Mouse (Mus musculus) left cerebral cortex, adult 2 months (tissue): ENCODE data around the gene Bpifb6. TPM values are rescaled to one million over a fixed set of nuclear protein-coding genes. Genes with fewer than 3 reads are reported as not detected.

Experiments used
- DNase-seq, 2 experiments: peaks; one replicate each; pipeline ENCODE4 v3.0.0; 2021 to 2022; ENCODE audit warnings: low spot score in 2 of 2, mixed read lengths in 1 of 2; ENCODE audit errors: extremely low spot score in 1 of 2
- H3K27ac ChIP-seq: fragments of 200-600 bp; 2 replicates; pipeline ENCODE4 v1.8.1; 2022
- H3K4me3 ChIP-seq: fragments of 200-600 bp; 2 replicates; pipeline ENCODE4 v1.8.1; 2022
- CTCF ChIP-seq: fragments of 200-600 bp; IDR thresholded peaks from 2 replicates; pipeline ENCODE4 v1.8.1; 2022; ENCODE audit warnings: antibody characterized with exemption, mild to moderate bottlenecking, moderate library complexity
- intact Hi-C: fragments of 180-260 bp; cut with DNase I; formaldehyde crosslinking; loops from one replicate; pipeline ENCODE4 v1.15.1; 2025
- long read RNA-seq, 2 experiments: library from polyadenylated mRNA; stranded (forward); transcript quantifications; one replicate each; pipeline ENCODE4 v2.0.0; 2021; ENCODE audit warnings: borderline mapping rate in 2 of 2
- total RNA-seq, 2 experiments: library from RNA; stranded (reverse); gene quantifications; 2 replicates each; pipeline ENCODE4 v1.2.3; 2021

The Bpifb6 gene
- not detected for total RNA-seq
- long read RNA-seq, experiment 1: 0 reads
- long read RNA-seq, experiment 2: 0 reads

DNA sequence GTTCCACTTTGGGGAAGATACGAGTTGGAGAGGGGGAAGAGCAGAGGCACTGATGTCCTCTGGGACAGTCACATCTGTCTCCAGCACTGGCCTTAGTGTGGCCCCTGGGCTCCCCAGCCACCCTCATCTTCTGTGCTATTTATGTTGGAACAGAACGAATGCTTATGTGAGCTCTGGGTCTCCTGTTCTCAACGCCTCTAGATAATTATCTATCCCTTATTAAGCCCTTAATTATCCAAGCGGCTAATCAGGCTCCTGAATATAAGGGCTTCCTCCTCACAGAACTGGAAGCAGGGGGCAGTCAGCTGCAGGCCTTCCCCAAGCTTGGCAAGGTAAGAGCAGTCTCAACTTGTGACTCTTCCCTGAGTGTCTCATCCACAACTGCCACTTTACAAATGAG, at the start of gene Bpifb6:
TSS of gene Bpifb6 (plus strand) at position 301 of the 400 bp plus-strand sequence.
- Histone ChIP-seq H3K4me3 (no peak within 1 kb of the TSS), H3K27ac (no peak within 1 kb of the TSS)
- intact Hi-C loops: no loop called here
- no peak for DNase-seq
- TF ChIP-seq CTCF: no peak

DNA sequence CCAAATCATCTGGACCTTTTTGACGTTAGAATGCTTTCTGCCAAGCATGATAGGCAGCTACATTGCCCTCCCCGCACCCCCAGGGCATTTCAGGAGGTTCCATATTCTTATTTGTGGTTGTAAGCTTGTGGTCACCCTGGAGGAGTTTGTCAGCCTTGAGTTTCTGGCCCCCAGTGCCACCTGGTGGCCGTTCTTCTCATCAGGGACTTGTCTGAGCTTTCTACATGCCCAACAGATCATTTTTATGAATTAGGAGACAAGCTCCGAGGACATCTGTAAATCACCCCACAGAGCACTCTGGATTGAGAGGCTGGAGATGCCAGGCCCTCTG, 49.2 kb upstream of the Bpifb6 start:
- intact Hi-C loops: loop anchor here (1.0 to 5.0 kb wide), 4 partner anchors 44 to 183 kb away; no protein-coding TSS in a partner anchor
- peak; percentile 50 to 63 for DNase-seq
- peak; percentile 59 for TF ChIP-seq CTCF
- H3K4me3 ChIP-seq: no peak overlapping the region
- no peak overlapping the region for H3K27ac ChIP-seq

DNA sequence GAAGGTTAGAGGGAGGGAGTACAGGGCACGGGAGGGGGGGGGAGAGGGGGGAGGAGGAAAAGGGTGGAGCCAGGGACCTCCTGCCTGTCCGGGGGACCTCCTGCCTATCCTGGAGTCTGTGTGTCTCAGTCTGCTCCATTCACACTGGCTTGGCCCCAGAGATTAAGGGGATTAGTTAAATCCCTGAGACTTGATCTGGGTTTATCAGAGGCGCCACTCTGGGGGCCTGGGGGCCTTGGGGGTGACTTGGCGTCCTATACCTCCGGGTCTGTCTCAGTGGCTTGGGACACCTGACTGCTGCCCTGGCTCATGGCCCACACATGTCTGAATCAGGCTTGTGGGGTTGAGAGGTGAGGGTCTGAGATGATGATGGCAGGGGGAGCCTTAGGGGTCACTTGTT, 46.6 kb upstream of the Bpifb6 start:
- DNase-seq: no peak
- H3K4me3 ChIP-seq: no peak overlapping the region
- TF ChIP-seq CTCF: no peak
- intact Hi-C loops: loop anchor here (5.0 kb wide), 2 partner anchors 46 to 79 kb away; no protein-coding TSS in a partner anchor
- H3K27ac ChIP-seq: no peak overlapping the region

DNA sequence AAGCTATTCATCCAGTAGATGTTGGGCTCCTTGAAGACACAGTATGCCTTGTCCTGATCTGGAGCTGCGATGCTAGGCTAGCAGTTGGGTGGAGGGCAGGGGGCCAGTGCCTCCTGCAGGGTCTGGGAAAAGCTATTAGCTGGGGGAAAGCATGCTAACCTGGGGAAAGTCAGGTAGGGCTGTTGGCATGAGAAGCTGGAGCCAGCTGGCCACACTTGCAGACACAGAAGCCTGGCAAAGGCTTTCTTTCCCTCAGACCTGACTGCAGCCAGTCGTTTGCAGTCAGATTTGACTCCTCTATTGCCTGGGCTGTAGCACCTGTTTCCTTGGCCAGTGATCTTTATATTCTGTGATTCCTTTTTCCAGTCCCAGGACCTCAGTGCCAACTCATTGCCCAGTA, 40.6 kb upstream of the Bpifb6 start:
- no peak for TF ChIP-seq CTCF
- intact Hi-C loops: no loop called here
- Histone ChIP-seq H3K4me3 (no peak overlapping the region), H3K27ac (no peak overlapping the region)
- no peak for DNase-seq

DNA sequence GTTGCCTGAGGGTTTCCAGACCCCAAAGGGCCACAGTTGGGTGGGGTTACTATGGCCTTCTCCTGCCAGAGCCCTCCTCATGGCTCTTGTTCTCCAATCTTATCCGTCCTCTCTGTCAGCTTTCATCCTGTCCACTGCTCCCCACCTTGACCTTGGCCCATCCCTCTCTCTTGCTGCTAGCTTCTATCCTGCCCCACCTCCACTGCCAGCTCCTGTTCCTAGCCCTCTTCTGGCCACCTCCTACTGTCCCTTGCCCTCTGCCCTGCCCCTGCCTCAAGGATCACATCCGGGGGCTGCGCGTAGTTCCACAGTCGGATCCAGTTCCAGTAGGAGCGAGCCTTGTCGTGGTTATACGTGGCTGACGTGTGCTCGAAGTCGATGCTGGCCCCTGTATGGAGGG, 39.9 kb upstream of the Bpifb6 start:
- Histone ChIP-seq H3K27ac (no peak overlapping the region), H3K4me3 (no peak overlapping the region)
- DNase-seq: no peak
- TF ChIP-seq CTCF: no peak
- intact Hi-C loops: no loop called here

DNA sequence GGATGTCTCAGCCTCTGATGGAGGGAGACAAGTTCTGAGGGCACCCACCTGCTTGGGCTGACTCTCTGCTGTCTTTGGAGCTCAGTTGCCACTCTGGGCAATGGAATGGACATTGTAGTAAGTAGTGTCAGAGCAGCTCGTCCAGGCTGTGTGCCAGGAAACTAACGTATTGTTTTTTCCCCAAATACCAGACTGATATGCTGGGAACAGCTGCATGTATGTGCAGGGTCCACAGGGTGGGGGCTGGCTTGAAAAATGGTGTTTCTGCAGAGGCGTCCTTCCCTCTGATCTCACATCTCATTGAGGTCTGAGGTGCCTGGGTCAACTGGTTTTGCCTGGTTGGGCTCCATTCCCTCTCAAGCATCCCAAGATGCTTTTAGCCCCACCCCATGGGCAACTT, 39.5 kb upstream of the Bpifb6 start:
- Histone ChIP-seq H3K27ac (no peak overlapping the region), H3K4me3 (no peak overlapping the region)
- DNase-seq: no peak
- no peak for TF ChIP-seq CTCF
- intact Hi-C loops: no loop called here

DNA sequence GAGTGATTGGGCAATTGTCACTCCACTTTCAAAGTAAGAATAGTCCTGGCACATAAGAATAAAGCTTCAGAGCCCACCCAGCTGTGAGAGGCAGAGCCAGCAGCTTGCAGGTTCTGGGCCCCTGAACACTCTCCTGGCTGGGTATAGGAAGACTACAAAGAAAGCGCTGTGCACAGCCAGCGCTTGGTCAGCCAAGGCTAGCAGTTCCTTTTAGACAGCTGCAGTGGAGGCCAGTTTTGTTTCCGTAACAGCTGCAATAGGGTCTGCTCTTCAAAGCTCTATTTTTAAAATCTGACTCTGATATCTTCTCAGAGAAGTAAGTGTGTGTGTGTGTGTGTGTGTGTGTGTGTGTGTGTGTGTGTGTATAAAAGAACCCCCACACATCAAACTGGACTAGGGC, 38.2 kb upstream of the Bpifb6 start:
- Histone ChIP-seq H3K4me3 (no peak overlapping the region), H3K27ac (no peak overlapping the region)
- no peak for TF ChIP-seq CTCF
- intact Hi-C loops: no loop called here
- DNase-seq: no peak

DNA sequence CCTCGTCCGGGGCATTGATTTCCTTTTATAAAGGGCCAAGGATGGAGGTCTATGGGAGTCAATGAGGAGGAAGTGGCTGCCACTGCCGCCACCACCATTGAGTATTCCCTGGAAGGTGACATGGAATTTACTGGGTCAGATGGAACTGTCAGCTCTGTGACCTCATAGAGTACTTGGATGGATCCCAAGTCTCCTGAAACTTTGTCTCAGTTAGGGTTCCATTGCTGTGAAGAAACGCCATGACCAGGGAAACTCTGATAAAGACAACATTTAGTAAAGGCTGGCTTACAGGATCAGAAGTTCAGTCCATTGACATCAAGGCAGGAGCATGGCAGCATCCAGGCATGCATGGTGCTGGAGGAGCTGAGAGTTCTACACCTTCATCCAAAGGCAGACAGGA, 29.2 kb upstream of the Bpifb6 start, which contains the start of gene Sun5:
TSS of gene Sun5 (minus strand) at position 101 of the 400 bp plus-strand sequence.
- no peak for TF ChIP-seq CTCF
- DNase-seq: no peak
- intact Hi-C loops: no loop called here
- H3K27ac ChIP-seq: no peak within 1 kb of the TSS
- H3K4me3 ChIP-seq: no peak within 1 kb of the TSS

DNA sequence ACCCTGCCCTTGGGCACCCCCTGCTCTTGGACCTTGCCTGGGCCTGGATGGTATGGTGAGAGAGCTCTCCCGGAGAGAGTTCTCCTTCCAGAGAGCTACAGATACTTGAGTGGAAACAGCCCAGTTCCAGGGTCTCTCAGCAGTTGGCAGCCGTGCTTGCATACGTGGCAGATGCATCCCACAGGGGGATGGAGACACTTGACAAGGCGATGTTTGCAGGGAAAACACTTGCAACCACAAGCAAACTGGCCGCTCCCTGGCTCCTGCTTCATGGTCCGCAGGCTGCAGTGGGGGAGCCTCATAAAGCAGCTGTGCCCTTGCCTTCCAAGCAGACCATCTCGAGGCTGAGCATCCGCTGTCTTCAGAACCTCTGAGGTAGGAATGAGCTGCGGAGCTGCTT, 25.4 kb upstream of the Bpifb6 start, which contains the start of gene Bpifb2:
TSS of gene Bpifb2 (plus strand) at position 301 of the 400 bp plus-strand sequence.
- intact Hi-C loops: no loop called here
- H3K4me3 ChIP-seq: no peak within 1 kb of the TSS
- no peak for DNase-seq
- no peak for TF ChIP-seq CTCF
- H3K27ac ChIP-seq: no peak within 1 kb of the TSS

DNA sequence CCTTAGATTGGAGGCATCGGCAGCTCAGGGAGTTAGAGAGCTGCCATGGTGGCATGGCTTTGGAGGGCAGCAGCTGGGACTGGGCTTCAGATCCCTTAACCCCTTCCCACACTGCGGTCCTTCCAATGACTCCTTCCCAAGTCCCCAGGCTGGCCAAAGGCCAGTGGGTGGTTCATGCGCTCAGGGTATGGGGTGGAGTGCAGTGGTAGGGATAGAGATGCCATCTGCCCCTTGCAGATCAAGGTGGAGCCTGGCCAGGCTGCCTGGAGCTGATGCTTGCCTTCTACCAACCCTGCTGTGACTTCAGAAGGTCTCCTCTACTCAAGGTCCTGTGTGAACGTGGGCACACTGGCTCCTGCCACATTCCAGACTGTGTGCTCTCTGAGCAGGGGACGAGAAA, 1.1 kb upstream of the Bpifb6 start:
- no peak overlapping the region for H3K27ac ChIP-seq
- no peak for TF ChIP-seq CTCF
- no peak overlapping the region for H3K4me3 ChIP-seq
- intact Hi-C loops: no loop called here
- no peak for DNase-seq

DNA sequence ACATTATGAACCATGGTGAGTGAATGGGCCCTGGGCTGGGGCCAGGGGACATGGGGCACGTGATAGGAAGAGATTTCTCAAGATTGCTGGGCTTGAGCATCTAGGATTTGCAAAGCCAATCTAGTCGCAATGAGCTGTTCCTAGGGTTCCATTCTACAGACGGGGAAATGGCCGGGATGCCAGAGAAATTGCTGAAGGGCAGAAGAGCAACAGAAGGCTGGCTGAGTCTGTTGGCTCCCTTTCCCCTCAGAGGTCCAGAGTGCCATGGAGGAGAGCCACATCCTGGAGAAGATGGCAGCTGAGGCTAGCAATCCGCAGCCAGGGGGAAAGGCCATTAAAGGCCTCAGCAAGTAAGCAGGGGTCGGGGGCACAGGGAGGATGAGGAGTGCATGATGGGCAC, 2.5 kb downstream of the Bpifb6 start:
- intact Hi-C loops: no loop called here
- DNase-seq: no peak
- TF ChIP-seq CTCF: no peak
- Histone ChIP-seq H3K27ac (no peak overlapping the region), H3K4me3 (no peak overlapping the region)

DNA sequence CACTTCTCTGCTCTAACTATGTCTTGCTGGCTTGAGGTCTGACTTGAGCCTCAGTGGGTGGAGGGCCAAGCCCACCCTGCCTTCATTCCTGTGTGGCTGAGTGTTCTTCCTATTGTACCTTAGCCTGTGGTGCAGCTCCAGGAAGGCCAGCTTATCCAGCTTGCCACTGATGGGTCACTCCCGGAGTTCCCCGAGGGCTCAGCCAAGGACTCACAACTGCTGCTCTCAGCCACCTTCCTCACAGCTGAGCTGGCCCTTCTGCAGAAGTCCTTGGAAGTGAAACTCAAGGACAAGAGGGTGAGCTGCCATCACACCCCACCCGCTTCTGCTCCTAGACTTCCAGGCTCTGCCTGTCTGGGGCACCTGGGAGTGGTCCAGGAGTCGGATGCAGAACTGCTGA, 6.4 kb downstream of the Bpifb6 start:
- Histone ChIP-seq H3K27ac (no peak overlapping the region), H3K4me3 (no peak overlapping the region)
- DNase-seq: no peak
- intact Hi-C loops: no loop called here
- TF ChIP-seq CTCF: no peak

DNA sequence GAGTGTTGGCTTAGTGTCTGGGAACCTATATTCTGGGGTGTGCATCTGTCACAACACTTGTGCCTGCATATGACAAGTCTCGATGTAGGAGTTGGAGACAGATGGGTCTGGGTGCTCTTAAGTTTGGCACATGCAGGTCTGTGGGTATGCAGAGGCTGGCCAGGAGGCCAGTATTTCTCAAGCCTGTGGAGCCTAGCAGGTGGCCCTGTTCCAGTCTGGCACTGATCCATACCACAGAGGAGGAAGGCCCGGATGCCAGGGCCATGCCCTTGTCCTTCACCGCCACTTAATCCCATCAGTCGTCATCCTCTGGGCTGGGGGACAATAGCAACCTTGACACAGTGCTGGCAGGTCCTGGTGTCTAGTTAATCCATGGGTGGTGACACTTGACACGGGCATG, 14.0 kb downstream of the Bpifb6 start:
- no peak for TF ChIP-seq CTCF
- intact Hi-C loops: no loop called here

More for the DNA sequence above, 14.0 kb downstream of the Bpifb6 start:
- Histone ChIP-seq H3K4me3 (no peak overlapping the region), H3K27ac (no peak overlapping the region)
- DNase-seq: no peak
